8 mouse cellular contexts compared by ENCODE assay signal in the genomic region with DNA sequence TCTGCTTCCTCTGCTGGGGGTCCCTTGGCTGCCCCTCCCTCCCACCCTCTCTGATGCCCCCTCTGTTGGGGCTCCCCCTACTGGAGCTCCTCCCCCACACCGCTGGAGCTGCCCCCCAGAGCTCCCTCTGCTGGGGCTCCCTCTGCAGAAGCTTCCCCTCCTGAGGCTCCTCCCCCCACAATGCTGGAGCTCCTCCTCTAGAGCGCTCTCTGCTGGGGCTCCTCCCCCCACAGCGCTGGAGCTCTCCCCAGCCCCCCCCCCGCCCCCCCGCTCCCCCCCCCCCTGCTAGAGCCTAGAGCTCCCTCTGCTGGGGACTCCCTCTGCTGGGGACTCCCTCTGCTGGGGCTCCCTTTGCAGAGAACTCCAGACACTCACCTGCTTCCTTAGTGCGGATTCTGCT. TPM values are rescaled to one million over a fixed set of nuclear protein-coding genes. Genes with fewer than 3 reads are reported as not detected.
A peak's percentile ranks its signal among the peaks of the same experiment; 100 is the strongest.
DNase-seq lines count a peak whose midpoint lies in the region; ATAC-seq and TF ChIP-seq lines count a peak whose summit lies in the region.

No protein-coding gene starts in this region.

- no peaks in the 10 kb centered on the region for H3K27me3 ChIP-seq in neural tube, embryonic 15.5 days (replicated peaks)

- DNase-seq in neural tube, embryonic 10.5 days (ENCODE audit: extremely low spot score, low spot score), result peak; percentile 45
- DNase-seq in forelimb bud, embryonic 11.5 days (ENCODE audit: low read depth, low spot score), result peak; percentile 44
- peak; percentile 53 to 62 for DNase-seq in kidney, adult 8-10 months
- peak; percentile 72 to 74 for DNase-seq in lung, adult 18-20 months
- DNase-seq in right cerebral cortex, postnatal 4 days, result peak; percentile 70

- no peaks in the 10 kb centered on the region for H3K9me3 ChIP-seq in neural tube, embryonic 15.5 days (replicated peaks)

- TF ChIP-seq CTCF in bone marrow macrophage, adult 2 months (IDR thresholded peaks at IDR 0.05; ENCODE audit: low read depth, low read length), result 0 out of 2 replicates have a peak, but pooled peaks have one; percentile 16

- no peak overlapping the region for H3K27ac ChIP-seq in neural tube, embryonic 15.5 days (replicated peaks)
- H3K27ac ChIP-seq in bone marrow macrophage, adult 2 months (ENCODE audit: insufficient read depth, low read depth, low read length), result no peak overlapping the region

- no peak overlapping the region for H3K9ac ChIP-seq in neural tube, embryonic 15.5 days (replicated peaks)

- H3K4me3 ChIP-seq in neural tube, embryonic 15.5 days (replicated peaks), result no peak overlapping the region
- no peak overlapping the region for H3K4me3 ChIP-seq in bone marrow macrophage, adult 2 months (ENCODE audit: insufficient read depth, low read length)

- H3K4me1 ChIP-seq in neural tube, embryonic 15.5 days, result peaks cover 6% of the 10 kb centered on the region; the same call in 1 of the 2 replicates
- H3K4me1 ChIP-seq in bone marrow macrophage, adult 2 months (ENCODE audit: control insufficient read depth, insufficient read depth, low read length), result no peaks in the 10 kb centered on the region

- no peak for TF ChIP-seq POLR2A in bone marrow macrophage, adult 2 months (IDR thresholded peaks at IDR 0.05; ENCODE audit: borderline replicate concordance, low read depth, low read length)

- 35% methylated on average over 2 of the region's 6 CpGs for WGBS in neural tube, embryonic 15.5 days

- no peak for ATAC-seq in neural tube, embryonic 15.5 days (ENCODE audit: low FRiP score)
- ATAC-seq in erythroid progenitor cell, adult 5-6 weeks (replicated peaks; ENCODE audit: low FRiP score, poor library complexity, severe bottlenecking), result no peak

- H3K36me3 ChIP-seq in neural tube, embryonic 15.5 days, result peaks cover 47% of the 10 kb centered on the region

- no peak overlapping the region for H3K4me2 ChIP-seq in neural tube, embryonic 15.5 days

RNA-seq across cellular contexts. Expression of gene Tmem81, which starts 14.7 kb away (rescaled TPM):
- polyA plus RNA-seq in neural tube, embryonic 15.5 days (2015; fragmentation: Nextera tagmentation; extraction: Ambion mirVana), result 0.70 and 0.73 TPM in 2 replicates
- polyA plus RNA-seq in bone marrow macrophage, adult 2 months (2012; ENCODE audit: insufficient read depth, insufficient read length, missing spikeins), result 11.9 and 13.0 TPM in 2 replicates
- total RNA-seq in erythroid progenitor cell, adult 5-6 weeks (2015; ENCODE audit: low replicate concordance), result 3.6 TPM in 1 of 2 replicates, not detected in the other
- 2.4 and 3.1 TPM in 2 replicates for total RNA-seq in erythroid progenitor cell, adult 5-6 weeks (2017; ENCODE audit: low replicate concordance)

RNA-seq across cellular contexts. Expression of gene Cntn2, which starts 22.3 kb away (rescaled TPM):
- 17.7 and 22.1 TPM in 2 replicates for polyA plus RNA-seq in neural tube, embryonic 15.5 days (2015; fragmentation: Nextera tagmentation; extraction: Ambion mirVana)
- not detected in 2 replicates for polyA plus RNA-seq in bone marrow macrophage, adult 2 months (2012; ENCODE audit: insufficient read depth, insufficient read length, missing spikeins)
- total RNA-seq in erythroid progenitor cell, adult 5-6 weeks (2015; ENCODE audit: low replicate concordance), result not detected in 2 replicates
- total RNA-seq in erythroid progenitor cell, adult 5-6 weeks (2017; ENCODE audit: low replicate concordance), result not detected in 2 replicates

RNA-seq across cellular contexts. Expression of gene Rbbp5, which starts 43.6 kb away (rescaled TPM):
- polyA plus RNA-seq in neural tube, embryonic 15.5 days (2015; fragmentation: Nextera tagmentation; extraction: Ambion mirVana), result 42.6 and 42.8 TPM in 2 replicates
- 45.1 and 46.2 TPM in 2 replicates for polyA plus RNA-seq in bone marrow macrophage, adult 2 months (2012; ENCODE audit: insufficient read depth, insufficient read length, missing spikeins)
- total RNA-seq in erythroid progenitor cell, adult 5-6 weeks (2015; ENCODE audit: low replicate concordance), result 53.2 and 61.6 TPM in 2 replicates
- total RNA-seq in erythroid progenitor cell, adult 5-6 weeks (2017; ENCODE audit: low replicate concordance), result 34.1 and 35.3 TPM in 2 replicates

Comparison
In these comparisons a context has a peak if more than half of its experiments do, and no peak if none do; other contexts are left out.
1. RNA of gene Cntn2, which starts 22.3 kb away (polyA plus RNA-seq): 17.7 to 22.1 TPM in neural tube, embryonic 15.5 days; not detected in bone marrow macrophage, adult 2 months; every median in the first group is over 10 times any median in the second.
2. Peak in every context shown above with its lines, with median percentiles within 50 percentile points of each other: DNase-seq.